Mouse (Mus musculus) heart, adult 2 months (tissue): ENCODE measurements at regions not wholly inside any gene's neighbourhood (a gene's known extent, or its start where the extent isn't known, plus 50 kb on each side); places are given as distances from the start of the nearest gene placed in this dataset.

Source experiments
- DNase-seq, 2 experiments: peaks; one replicate each; pipeline ENCODE4 v3.0.0; 2021
- H3K27ac ChIP-seq: fragments of 200-600 bp; 2 replicates; pipeline ENCODE4 v1.8.1; 2022
- H3K27me3 ChIP-seq: fragments of 200-500 bp; 2 replicates; pipeline ENCODE4 v1.6.1; 2012; ENCODE audit warnings: mild to moderate bottlenecking, low read length, inconsistent platforms, mixed read lengths; ENCODE audit not compliant: control insufficient read depth, insufficient read depth
- H3K36me3 ChIP-seq: fragments of 200-500 bp; 2 replicates; pipeline ENCODE4 v1.6.1; 2012; ENCODE audit warnings: low read length, inconsistent platforms; ENCODE audit not compliant: control insufficient read depth, insufficient read depth
- H3K4me1 ChIP-seq: fragments of 200-500 bp; 2 replicates; pipeline ENCODE4 v1.6.1; 2011; ENCODE audit warnings: low read length; ENCODE audit not compliant: control insufficient read depth, insufficient read depth
- H3K4me3 ChIP-seq: fragments of 200-600 bp; 2 replicates; pipeline ENCODE4 v1.8.1; 2022
- H3K79me2 ChIP-seq: fragments of 200-500 bp; replicated peaks from 2 replicates; pipeline ENCODE4 v1.6.1; 2012; ENCODE audit warnings: mild to moderate bottlenecking, inconsistent platforms, low read length, moderate library complexity, mixed read lengths; ENCODE audit not compliant: control insufficient read depth, insufficient read depth
- H3K9ac ChIP-seq: fragments of 200-500 bp; 2 replicates; pipeline ENCODE4 v1.6.1; 2012; ENCODE audit warnings: low read depth, mild to moderate bottlenecking, control low read depth, inconsistent platforms, low read length, mixed read lengths
- CTCF ChIP-seq: fragments of 200-600 bp; IDR thresholded peaks from 2 replicates; pipeline ENCODE4 v1.8.1; 2022; ENCODE audit warnings: antibody characterized with exemption, mild to moderate bottlenecking, moderate library complexity
- EP300 ChIP-seq: fragments of 200-500 bp; IDR thresholded peaks from 2 replicates; pipeline ENCODE4 v1.6.1; 2011; ENCODE audit warnings: low read depth, low read length, control low read depth; ENCODE audit not compliant: insufficient read depth
- POLR2A ChIP-seq: fragments of 200-500 bp; IDR thresholded peaks from 2 replicates; pipeline ENCODE4 v1.6.1; 2011; ENCODE audit warnings: mild to moderate bottlenecking, low read depth, low read length, control low read depth; ENCODE audit not compliant: insufficient read depth
- WGBS: fragments of 180-500 bp; shearing (Covaris S2); methylation state at CpG from one replicate; pipeline ENCODE4 v1.1.7; 2018; 5-methylcytosine and 5-hydroxymethylcytosine counted together
- intact Hi-C: fragments of 180-260 bp; cut with DNase I; formaldehyde crosslinking; loops from one replicate; pipeline ENCODE4 v1.15.1; 2025

- 80% methylated on average over 2 of the region's 2 CpGs for WGBS
- Histone ChIP-seq H3K27me3 (no peaks in the 10 kb centered on the region), H3K9ac (no peak overlapping the region), H3K27ac (no peak overlapping the region), H3K4me3 (no peak overlapping the region), H3K4me1 (no peaks in the 10 kb centered on the region), H3K79me2 (no peaks in the 10 kb centered on the region), H3K36me3 (no peaks in the 10 kb centered on the region)
- DNase-seq = no peak
- TF ChIP-seq CTCF (no peak), POLR2A (no peak), EP300 (no peak)
- intact Hi-C loops = no loop called here
Measured at GRCm38 (mm10) chr8:26864571-26864970, 112.6 kb upstream of the Zfp703 start.

GRCm38 (mm10) chr8:26864971-26865370 is 112.2 kb upstream of the Zfp703 start:
- Histone ChIP-seq H3K27me3 (no peaks in the 10 kb centered on the region), H3K36me3 (no peaks in the 10 kb centered on the region), H3K9ac (no peak overlapping the region), H3K27ac (no peak overlapping the region), H3K79me2 (no peaks in the 10 kb centered on the region), H3K4me1 (no peaks in the 10 kb centered on the region), H3K4me3 (no peak overlapping the region)
- 50% methylated on average over 10 of the region's 10 CpGs for WGBS
- TF ChIP-seq CTCF = no peak
- TF ChIP-seq EP300 = no peak
- TF ChIP-seq POLR2A = no peak
- intact Hi-C loops = no loop called here
- DNase-seq = no peak

- intact Hi-C loops = no loop called here
- no peak for TF ChIP-seq CTCF
- no peak for TF ChIP-seq POLR2A
- no peak for TF ChIP-seq EP300
- H3K36me3 ChIP-seq = no peaks in the 10 kb centered on the region
- DNase-seq = no peak
- WGBS = 77% methylated on average over 6 of the region's 6 CpGs
- no peak overlapping the region for H3K4me3 ChIP-seq
- no peak overlapping the region for H3K27ac ChIP-seq
- no peak overlapping the region for H3K9ac ChIP-seq
- no peaks in the 10 kb centered on the region for H3K27me3 ChIP-seq
- no peaks in the 10 kb centered on the region for H3K4me1 ChIP-seq
- no peaks in the 10 kb centered on the region for H3K79me2 ChIP-seq
Measured at GRCm38 (mm10) chr8:26868101-26868848, 108.8 kb upstream of the Zfp703 start.

DNA sequence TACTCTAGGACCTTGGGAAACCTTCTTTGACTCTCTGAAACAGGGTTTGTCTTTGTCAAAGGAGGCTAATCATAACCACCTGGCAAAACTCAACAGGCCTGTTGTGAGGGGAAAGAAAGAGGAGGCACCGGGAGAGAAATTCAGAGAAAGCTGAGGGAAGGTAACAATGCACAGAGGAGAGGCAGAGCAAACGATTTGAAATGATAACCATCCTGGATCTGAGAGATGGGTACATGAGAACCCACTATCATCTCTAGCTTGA is 108.3 kb upstream of the Zfp703 start:
- WGBS = 77% methylated on average over 2 of the region's 2 CpGs
- no peak for DNase-seq
- H3K79me2 ChIP-seq = no peaks in the 10 kb centered on the region
- H3K4me3 ChIP-seq = no peak overlapping the region
- no peaks in the 10 kb centered on the region for H3K36me3 ChIP-seq
- no peaks in the 10 kb centered on the region for H3K27me3 ChIP-seq
- no peak overlapping the region for H3K9ac ChIP-seq
- H3K27ac ChIP-seq = no peak overlapping the region
- no peaks in the 10 kb centered on the region for H3K4me1 ChIP-seq
- no peak for TF ChIP-seq POLR2A
- TF ChIP-seq CTCF = no peak
- no peak for TF ChIP-seq EP300
- intact Hi-C loops = no loop called here

- H3K4me1 ChIP-seq = no peaks in the 10 kb centered on the region
- H3K27ac ChIP-seq = no peak overlapping the region
- no peaks in the 10 kb centered on the region for H3K36me3 ChIP-seq
- DNase-seq = no peak
- TF ChIP-seq CTCF (no peak), POLR2A (no peak), EP300 (no peak)
- intact Hi-C loops = no loop called here
- no peaks in the 10 kb centered on the region for H3K79me2 ChIP-seq
- no peak overlapping the region for H3K4me3 ChIP-seq
- H3K9ac ChIP-seq = no peak overlapping the region
- no peaks in the 10 kb centered on the region for H3K27me3 ChIP-seq
- 86% methylated on average over 7 of the region's 7 CpGs for WGBS
Measured at GRCm38 (mm10) chr8:26871838-26872237, 105.3 kb upstream of the Zfp703 start.

- Histone ChIP-seq H3K79me2 (no peaks in the 10 kb centered on the region), H3K27ac (no peak overlapping the region), H3K36me3 (no peaks in the 10 kb centered on the region), H3K4me1 (no peaks in the 10 kb centered on the region), H3K9ac (no peak overlapping the region), H3K27me3 (no peaks in the 10 kb centered on the region), H3K4me3 (no peak overlapping the region)
- 51% methylated on average over 3 of the region's 3 CpGs for WGBS
- no peak for DNase-seq
- TF ChIP-seq POLR2A (no peak), EP300 (no peak), CTCF (no peak)
- intact Hi-C loops = no loop called here
Measured at GRCm38 (mm10) chr8:26872382-26872781, 104.7 kb upstream of the Zfp703 start.
